Mouse (Mus musculus): ENCODE measurements around the gene Desi1. TPM values are rescaled to one million over a fixed set of nuclear protein-coding genes. Genes with fewer than 3 reads are reported as not detected.

Gene Desi1
- polyA plus RNA-seq, 1 experiment from 2014 or later, result 26.9 TPM

- no peaks in the 10 kb centered on the region for H3K4me1 ChIP-seq (ENCODE audit: control insufficient read depth, insufficient read depth, low read length)
- no peaks in the 10 kb centered on the region for H3K36me3 ChIP-seq (replicated peaks; ENCODE audit: control insufficient read depth, insufficient read depth, low read depth, low read length)
- H3K27me3 ChIP-seq (ENCODE audit: control insufficient read depth, insufficient read depth, low read length), result no peaks in the 10 kb centered on the region
- H3K9me3 ChIP-seq (replicated peaks; ENCODE audit: control insufficient read depth, low read length), result no peaks in the 10 kb centered on the region
- ATAC-seq (replicated peaks; ENCODE audit: insufficient number of reproducible peaks, low FRiP score, low TSS enrichment, low read depth) (no peak), DNase-seq (ENCODE audit: low spot score) (peak; percentile 13)
- no peak overlapping the region for H3K4me2 ChIP-seq (ENCODE audit: low read depth, low read length)
- H3K27ac ChIP-seq (replicated peaks; ENCODE audit: low read depth, low read length), result no peak overlapping the region
- no peak overlapping the region for H3K4me3 ChIP-seq (ENCODE audit: low read depth, low read length)
- 65% methylated on average over 7 of the region's 7 CpGs for WGBS
- no peak overlapping the region for H3K9ac ChIP-seq (replicated peaks; ENCODE audit: low read length)
Observed at GRCm38 (mm10) chr15:81969173-81969572, 64.5 kb downstream of the Desi1 start.

DNA sequence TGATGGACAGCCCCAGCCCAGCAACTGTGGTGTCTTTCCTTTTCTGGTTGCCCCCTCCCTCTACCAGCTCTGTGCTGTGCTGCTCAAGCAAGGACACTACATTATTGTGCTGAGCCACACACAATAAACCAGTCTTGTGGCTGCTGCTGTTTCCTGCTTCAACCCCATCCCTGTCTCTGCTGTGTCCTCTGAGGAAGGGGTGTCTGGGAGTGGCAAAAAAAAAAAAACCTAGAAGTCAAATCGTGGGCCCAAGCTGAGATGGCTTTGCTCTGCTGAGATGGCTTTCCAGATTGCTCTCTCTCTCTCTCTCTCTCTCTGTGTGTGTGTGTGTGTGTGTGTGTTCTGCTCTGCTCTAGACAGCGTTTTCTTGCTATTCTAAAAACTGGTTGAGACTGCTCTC lies 65.2 kb downstream of the Desi1 start:
- Histone ChIP-seq H3K4me3 (ENCODE audit: low read depth, low read length) (no peak overlapping the region), H3K4me1 (ENCODE audit: control insufficient read depth, insufficient read depth, low read length) (no peaks in the 10 kb centered on the region), H3K27ac (replicated peaks; ENCODE audit: low read depth, low read length) (no peak overlapping the region), H3K9me3 (replicated peaks; ENCODE audit: control insufficient read depth, low read length) (no peaks in the 10 kb centered on the region), H3K36me3 (replicated peaks; ENCODE audit: control insufficient read depth, insufficient read depth, low read depth, low read length) (no peaks in the 10 kb centered on the region), H3K4me2 (ENCODE audit: low read depth, low read length) (no peak overlapping the region), H3K9ac (replicated peaks; ENCODE audit: low read length) (no peak overlapping the region), H3K27me3 (ENCODE audit: control insufficient read depth, insufficient read depth, low read length) (no peaks in the 10 kb centered on the region)
- WGBS, result 61% methylated on average over 2 of the region's 2 CpGs
- ATAC-seq (replicated peaks; ENCODE audit: insufficient number of reproducible peaks, low FRiP score, low TSS enrichment, low read depth) (no peak), DNase-seq (ENCODE audit: low spot score) (no peak)

- no peaks in the 10 kb centered on the region for H3K36me3 ChIP-seq (replicated peaks; ENCODE audit: control insufficient read depth, insufficient read depth, low read depth, low read length)
- ATAC-seq (replicated peaks; ENCODE audit: insufficient number of reproducible peaks, low FRiP score, low TSS enrichment, low read depth) (no peak), DNase-seq (ENCODE audit: low spot score) (no peak)
- WGBS, result 85% methylated on average over 5 of the region's 5 CpGs
- H3K27me3 ChIP-seq (ENCODE audit: control insufficient read depth, insufficient read depth, low read length), result no peaks in the 10 kb centered on the region
- no peak overlapping the region for H3K9ac ChIP-seq (replicated peaks; ENCODE audit: low read length)
- no peak overlapping the region for H3K4me2 ChIP-seq (ENCODE audit: low read depth, low read length)
- no peaks in the 10 kb centered on the region for H3K4me1 ChIP-seq (ENCODE audit: control insufficient read depth, insufficient read depth, low read length)
- no peak overlapping the region for H3K4me3 ChIP-seq (ENCODE audit: low read depth, low read length)
- no peaks in the 10 kb centered on the region for H3K9me3 ChIP-seq (replicated peaks; ENCODE audit: control insufficient read depth, low read length)
- no peak overlapping the region for H3K27ac ChIP-seq (replicated peaks; ENCODE audit: low read depth, low read length)
Observed at GRCm38 (mm10) chr15:81967821-81968220, 65.8 kb downstream of the Desi1 start.

- Histone ChIP-seq H3K27me3 (ENCODE audit: control insufficient read depth, insufficient read depth, low read length) (no peaks in the 10 kb centered on the region), H3K4me2 (ENCODE audit: low read depth, low read length) (no peak overlapping the region), H3K9ac (replicated peaks; ENCODE audit: low read length) (no peak overlapping the region), H3K36me3 (replicated peaks; ENCODE audit: control insufficient read depth, insufficient read depth, low read depth, low read length) (no peaks in the 10 kb centered on the region), H3K4me1 (ENCODE audit: control insufficient read depth, insufficient read depth, low read length) (no peaks in the 10 kb centered on the region), H3K9me3 (replicated peaks; ENCODE audit: control insufficient read depth, low read length) (no peaks in the 10 kb centered on the region), H3K4me3 (ENCODE audit: low read depth, low read length) (no peak overlapping the region), H3K27ac (replicated peaks; ENCODE audit: low read depth, low read length) (no peak overlapping the region)
- DNase-seq (ENCODE audit: low spot score), result no peak
- no peak for ATAC-seq (replicated peaks; ENCODE audit: insufficient number of reproducible peaks, low FRiP score, low TSS enrichment, low read depth)
- WGBS, result 85% methylated on average over 12 of the region's 14 CpGs
Observed at GRCm38 (mm10) chr15:81966062-81966829, 67.4 kb downstream of the Desi1 start.

DNA sequence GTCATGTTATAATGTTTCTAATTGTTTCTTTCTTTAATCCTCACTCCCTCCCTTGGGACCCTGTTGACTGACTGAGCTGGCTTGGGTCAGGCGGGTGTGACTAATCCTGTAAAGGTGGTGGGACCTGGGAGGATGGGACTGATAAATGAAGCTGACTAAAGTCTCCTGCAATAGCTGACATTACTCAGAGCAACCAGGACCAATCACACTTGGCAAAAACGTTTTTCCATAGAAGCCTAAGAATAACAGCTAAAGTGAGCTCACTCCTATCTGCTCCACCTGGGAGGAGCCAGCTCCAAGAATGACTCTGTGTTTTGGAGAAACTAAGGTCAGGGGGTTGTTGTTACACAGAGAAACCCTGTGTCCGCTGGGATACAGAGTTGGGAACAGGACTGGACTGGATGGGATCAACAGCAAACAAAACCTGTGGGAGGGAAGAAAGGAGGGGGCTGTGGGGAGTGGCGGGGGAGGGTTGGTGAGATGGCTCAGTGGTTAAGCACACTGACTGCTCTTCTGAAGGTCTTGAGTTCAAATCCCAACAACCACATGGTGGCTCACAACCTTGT lies 68.6 kb downstream of the Desi1 start:
- no peaks in the 10 kb centered on the region for H3K9me3 ChIP-seq (replicated peaks; ENCODE audit: control insufficient read depth, low read length)
- no peak overlapping the region for H3K9ac ChIP-seq (replicated peaks; ENCODE audit: low read length)
- no peak overlapping the region for H3K4me2 ChIP-seq (ENCODE audit: low read depth, low read length)
- no peak for DNase-seq (ENCODE audit: low spot score)
- no peaks in the 10 kb centered on the region for H3K27me3 ChIP-seq (ENCODE audit: control insufficient read depth, insufficient read depth, low read length)
- ATAC-seq (replicated peaks; ENCODE audit: insufficient number of reproducible peaks, low FRiP score, low TSS enrichment, low read depth), result no peak
- H3K27ac ChIP-seq (replicated peaks; ENCODE audit: low read depth, low read length), result no peak overlapping the region
- WGBS, result 53% methylated on average over 4 of the region's 4 CpGs
- no peaks in the 10 kb centered on the region for H3K4me1 ChIP-seq (ENCODE audit: control insufficient read depth, insufficient read depth, low read length)
- no peak overlapping the region for H3K4me3 ChIP-seq (ENCODE audit: low read depth, low read length)
- H3K36me3 ChIP-seq (replicated peaks; ENCODE audit: control insufficient read depth, insufficient read depth, low read depth, low read length), result no peaks in the 10 kb centered on the region

DNA sequence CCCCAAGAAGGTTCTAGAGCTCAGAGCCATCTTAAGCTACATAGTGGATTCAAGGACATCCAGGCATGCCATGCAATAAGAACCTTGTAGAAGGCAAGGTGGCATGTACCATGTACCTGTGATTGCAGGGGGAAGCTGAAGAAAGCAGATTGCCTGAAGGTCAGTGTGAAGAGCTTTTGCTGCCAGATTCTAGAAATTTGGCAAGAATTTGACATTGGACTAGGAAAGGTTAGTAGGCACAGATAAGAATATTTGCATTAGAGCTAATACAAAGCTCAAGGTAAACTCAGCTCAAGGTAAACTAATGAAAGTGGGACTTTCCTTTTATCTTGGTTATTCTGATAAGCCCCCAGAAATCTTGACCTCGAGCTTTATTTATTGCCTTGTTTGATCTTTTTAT lies 69.4 kb downstream of the Desi1 start:
- Histone ChIP-seq H3K4me1 (ENCODE audit: control insufficient read depth, insufficient read depth, low read length) (no peaks in the 10 kb centered on the region), H3K36me3 (replicated peaks; ENCODE audit: control insufficient read depth, insufficient read depth, low read depth, low read length) (no peaks in the 10 kb centered on the region), H3K9me3 (replicated peaks; ENCODE audit: control insufficient read depth, low read length) (no peaks in the 10 kb centered on the region), H3K27me3 (ENCODE audit: control insufficient read depth, insufficient read depth, low read length) (no peaks in the 10 kb centered on the region), H3K4me2 (ENCODE audit: low read depth, low read length) (no peak overlapping the region), H3K9ac (replicated peaks; ENCODE audit: low read length) (no peak overlapping the region), H3K4me3 (ENCODE audit: low read depth, low read length) (no peak overlapping the region), H3K27ac (replicated peaks; ENCODE audit: low read depth, low read length) (no peak overlapping the region)
- WGBS, result 83% methylated on average over 1 of the region's 1 CpGs
- no peak for ATAC-seq (replicated peaks; ENCODE audit: insufficient number of reproducible peaks, low FRiP score, low TSS enrichment, low read depth)
- DNase-seq (ENCODE audit: low spot score), result no peak

DNA sequence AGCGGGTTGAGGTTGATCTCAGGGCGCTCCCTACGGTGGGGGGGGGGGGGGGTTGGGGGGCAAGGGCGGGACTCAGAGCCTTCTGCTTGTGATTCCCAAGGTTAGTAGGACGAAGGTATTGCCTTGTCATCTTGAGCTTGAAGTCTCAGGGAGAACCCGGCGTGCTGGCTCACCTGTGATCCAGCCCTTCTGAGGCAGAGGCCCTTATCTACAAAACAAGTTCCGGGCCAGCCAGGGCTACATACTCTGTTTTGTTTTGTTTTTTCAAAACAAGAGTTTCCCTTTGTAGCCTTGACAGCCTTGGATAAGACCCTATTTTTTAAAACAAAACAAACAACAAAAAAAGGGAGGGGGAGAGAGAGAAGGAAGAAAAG lies 72.6 kb downstream of the Desi1 start:
- Histone ChIP-seq H3K4me1 (ENCODE audit: control insufficient read depth, insufficient read depth, low read length) (no peaks in the 10 kb centered on the region), H3K27me3 (ENCODE audit: control insufficient read depth, insufficient read depth, low read length) (no peaks in the 10 kb centered on the region), H3K4me3 (ENCODE audit: low read depth, low read length) (peak overlapping the region; percentile 42), H3K27ac (replicated peaks; ENCODE audit: low read depth, low read length) (no peak overlapping the region), H3K9me3 (replicated peaks; ENCODE audit: control insufficient read depth, low read length) (no peaks in the 10 kb centered on the region), H3K9ac (replicated peaks; ENCODE audit: low read length) (no peak overlapping the region), H3K36me3 (replicated peaks; ENCODE audit: control insufficient read depth, insufficient read depth, low read depth, low read length) (no peaks in the 10 kb centered on the region), H3K4me2 (ENCODE audit: low read depth, low read length) (peak overlapping the region; percentile 83)
- 7% methylated on average over 8 of the region's 8 CpGs for WGBS
- no peak for DNase-seq (ENCODE audit: low spot score)
- ATAC-seq (replicated peaks; ENCODE audit: insufficient number of reproducible peaks, low FRiP score, low TSS enrichment, low read depth), result no peak; the same call in 1 of the 2 replicates

Data from embryonic facial prominence, embryonic 11.5 days (tissue).